Comparison of ENCODE assay signal across 8 mouse cellular contexts in the genomic region with DNA sequence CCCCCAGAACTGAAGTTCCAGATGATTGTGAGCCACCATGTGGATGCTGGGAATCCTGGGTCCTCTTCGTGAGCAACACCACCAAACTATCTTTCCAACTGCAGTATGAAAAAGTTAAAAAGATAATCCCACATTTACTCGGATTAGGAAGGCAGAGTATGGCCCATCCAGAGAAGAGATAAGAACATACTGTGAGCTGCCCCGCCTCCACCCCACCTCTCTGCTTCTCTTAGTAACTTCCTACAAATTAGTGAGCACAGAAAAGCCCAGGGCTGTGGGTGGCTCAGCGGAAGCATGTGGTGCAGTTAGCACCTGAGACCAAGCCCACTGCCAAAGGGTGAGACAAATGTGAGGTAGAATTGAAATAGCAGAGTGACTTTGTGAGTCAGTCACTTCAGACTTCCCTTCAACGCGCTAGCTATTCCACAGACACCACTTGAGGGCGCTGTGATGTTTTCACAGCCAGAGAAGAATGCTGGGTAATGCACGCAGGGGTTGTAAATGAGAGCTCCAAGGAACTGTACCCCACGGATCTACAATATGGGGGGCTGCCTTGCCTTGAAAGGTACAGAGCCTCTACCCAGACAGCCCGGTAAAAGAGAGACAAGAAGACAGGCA.
DNase-seq lines count a peak whose midpoint lies in the region; ATAC-seq and TF ChIP-seq lines count a peak whose summit lies in the region.

No protein-coding gene starts in this region.

- TF ChIP-seq CTCF in kidney, postnatal 0 days (IDR thresholded peaks at IDR 0.05; ENCODE audit: low read depth) = peak; percentile 51; the same call in 1 of the 2 replicates
- peak; percentile 46; the same call in 1 of the 2 replicates for TF ChIP-seq CTCF in liver, embryonic 14.5 days (IDR thresholded peaks at IDR 0.05; ENCODE audit: low read depth)

- no peak overlapping the region for H3K4me2 ChIP-seq in kidney, postnatal 0 days (ENCODE audit: low read length)
- no peak overlapping the region for H3K4me2 ChIP-seq in liver, embryonic 14.5 days (ENCODE audit: low read depth)
- no peak overlapping the region for H3K4me2 ChIP-seq in forebrain, embryonic 13.5 days

- H3K9ac ChIP-seq in kidney, postnatal 0 days (ENCODE audit: low read depth, low read length) = no peak overlapping the region
- no peak overlapping the region for H3K9ac ChIP-seq in liver, embryonic 14.5 days (replicated peaks)
- H3K9ac ChIP-seq in forebrain, embryonic 13.5 days = no peak overlapping the region

- DNase-seq in left cerebral cortex, adult 18-20 months (ENCODE audit: low spot score in 2 of 2) = peak; percentile 37 to 58
- DNase-seq in left cerebral cortex, adult 11 months (ENCODE audit: low spot score) = no peak
- DNase-seq in adrenal gland, adult 2 months = peak; percentile 72
- DNase-seq in forelimb bud, embryonic 11.5 days (ENCODE audit: low read depth, low spot score) = peak; percentile 7
- peak; percentile 29 for DNase-seq in kidney, postnatal 0 days (ENCODE audit: low spot score)
- peak in 1 of 3 experiments; percentile 14 for DNase-seq in liver, embryonic 14.5 days (ENCODE audit: low read depth in 3 of 3, low spot score in 3 of 3)
- DNase-seq in right cerebral cortex, postnatal 10 days (ENCODE audit: low spot score in 2 of 2) = peak; percentile 38 to 67

- no peak for TF ChIP-seq EP300 in liver, embryonic 14.5 days (IDR thresholded peaks at IDR 0.05; ENCODE audit: low read depth)

- H3K4me1 ChIP-seq in kidney, postnatal 0 days (replicated peaks; ENCODE audit: insufficient read depth, low read length) = no peaks in the 10 kb centered on the region
- H3K4me1 ChIP-seq in liver, embryonic 14.5 days (replicated peaks; ENCODE audit: control insufficient read depth in 2 of 2, insufficient read depth in 2 of 2, low read length in 1 of 2) = no peaks in the 10 kb centered on the region
- H3K4me1 ChIP-seq in forebrain, embryonic 13.5 days = no peaks in the 10 kb centered on the region

- H3K9me3 ChIP-seq in kidney, postnatal 0 days (replicated peaks; ENCODE audit: low read length) = no peaks in the 10 kb centered on the region
- no peaks in the 10 kb centered on the region for H3K9me3 ChIP-seq in liver, embryonic 14.5 days (ENCODE audit: control insufficient read depth, low read length)
- H3K9me3 ChIP-seq in forebrain, embryonic 13.5 days (replicated peaks) = no peaks in the 10 kb centered on the region

- H3K27me3 ChIP-seq in kidney, postnatal 0 days (ENCODE audit: insufficient read depth, low read length) = no peaks in the 10 kb centered on the region
- no peaks in the 10 kb centered on the region for H3K27me3 ChIP-seq in liver, embryonic 14.5 days (ENCODE audit: control insufficient read depth, insufficient read depth, low read length)
- H3K27me3 ChIP-seq in forebrain, embryonic 13.5 days = no peaks in the 10 kb centered on the region

- no peak overlapping the region for H3K4me3 ChIP-seq in kidney, postnatal 0 days (replicated peaks; ENCODE audit: low read depth, low read length)
- no peak overlapping the region for H3K4me3 ChIP-seq in liver, embryonic 14.5 days (ENCODE audit: insufficient read depth in 1 of 2, low read depth in 2 of 2, low read length in 2 of 2)
- no peak overlapping the region for H3K4me3 ChIP-seq in forebrain, embryonic 13.5 days

- WGBS in kidney, postnatal 0 days = 48% methylated on average over 10 of the region's 10 CpGs
- WGBS in liver, embryonic 14.5 days (ENCODE audit: insufficient replicate concordance) = 25% methylated on average over 10 of the region's 10 CpGs
- 48% methylated on average over 10 of the region's 10 CpGs for WGBS in forebrain, embryonic 13.5 days

- H3K27ac ChIP-seq in kidney, postnatal 0 days = no peak overlapping the region
- H3K27ac ChIP-seq in liver, embryonic 14.5 days = no peak overlapping the region
- no peak overlapping the region for H3K27ac ChIP-seq in forebrain, embryonic 13.5 days

- ATAC-seq in kidney, postnatal 0 days (replicated peaks; ENCODE audit: low FRiP score, low read depth) = no peak
- no peak for ATAC-seq in liver, embryonic 14.5 days (ENCODE audit: insufficient read depth)
- ATAC-seq in forebrain, embryonic 13.5 days = no peak

- no peaks in the 10 kb centered on the region for H3K36me3 ChIP-seq in kidney, postnatal 0 days (ENCODE audit: insufficient read depth, low read length)
- H3K36me3 ChIP-seq in liver, embryonic 14.5 days (replicated peaks; ENCODE audit: control insufficient read depth, insufficient read depth, low read depth) = no peaks in the 10 kb centered on the region
- H3K36me3 ChIP-seq in forebrain, embryonic 13.5 days (ENCODE audit: poor library complexity, severe bottlenecking) = no peaks in the 10 kb centered on the region
